Mouse (Mus musculus): Measurements from ENCODE around the gene Ddx21.

Ddx21 gene

GRCm38 (mm10) chr10:62570126-62570871 lies 31.8 kb downstream of the Ddx21 start:
- in situ Hi-C loops (cut with MboI, MseI), result no loop called here

GRCm38 (mm10) chr10:62568861-62569260 lies 33.2 kb downstream of the Ddx21 start:
- in situ Hi-C loops (cut with MboI, MseI), result no loop called here

- in situ Hi-C loops (cut with MboI, MseI), result loop anchor here (10.0 kb wide), 2 partner anchors 293 to 867 kb away; partner anchors contain the start of gene Gm7075
Observed at GRCm38 (mm10) chr10:62557736-62558135, 44.3 kb downstream of the Ddx21 start.

- in situ Hi-C loops (cut with MboI, MseI), result loop anchor here (10.0 kb wide), 2 partner anchors 292 to 868 kb away; partner anchors contain the start of gene Gm7075
Observed at GRCm38 (mm10) chr10:62556558-62556901, 45.6 kb downstream of the Ddx21 start.

- in situ Hi-C loops (cut with MboI, MseI), result loop anchor here (10.0 kb wide), 2 partner anchors 291 to 869 kb away; partner anchors contain the start of gene Gm7075
Observed at GRCm38 (mm10) chr10:62555705-62556557, 46.1 kb downstream of the Ddx21 start.

- in situ Hi-C loops (cut with MboI, MseI), result loop anchor here (10.0 kb wide), 2 partner anchors 289 to 871 kb away; partner anchors contain the start of gene Gm7075
Observed at GRCm38 (mm10) chr10:62553611-62554091, 48.4 kb downstream of the Ddx21 start.

- in situ Hi-C loops (cut with MboI, MseI), result loop anchor here (10.0 kb wide), 2 partner anchors 286 to 874 kb away; partner anchors contain the start of gene Gm7075
Observed at GRCm38 (mm10) chr10:62550787-62551300, 51.2 kb downstream of the Ddx21 start.

GRCm38 (mm10) chr10:62549523-62550166 lies 52.4 kb downstream of the Ddx21 start:
- in situ Hi-C loops (cut with MboI, MseI), result loop anchor here (10.0 kb wide), 2 partner anchors 285 to 875 kb away; partner anchors contain the start of gene Gm7075

GRCm38 (mm10) chr10:62546441-62546840 lies 55.6 kb downstream of the Ddx21 start:
- in situ Hi-C loops (cut with MboI, MseI), result no loop called here

- in situ Hi-C loops (cut with MboI, MseI), result no loop called here
Observed at GRCm38 (mm10) chr10:62545759-62546158, 56.3 kb downstream of the Ddx21 start.

GRCm38 (mm10) chr10:62544316-62544715 lies 57.8 kb downstream of the Ddx21 start:
- in situ Hi-C loops (cut with MboI, MseI), result loop anchor here (5.0 kb wide), 1 partner anchor 37 kb away; no protein-coding TSS in a partner anchor

- in situ Hi-C loops (cut with MboI, MseI), result loop anchor here (5.0 kb wide), 1 partner anchor 36 kb away; no protein-coding TSS in a partner anchor
Observed at GRCm38 (mm10) chr10:62543399-62543808, 58.7 kb downstream of the Ddx21 start.

GRCm38 (mm10) chr10:62542928-62543327 lies 59.2 kb downstream of the Ddx21 start:
- in situ Hi-C loops (cut with MboI, MseI), result loop anchor here (5.0 kb wide), 1 partner anchor 36 kb away; no protein-coding TSS in a partner anchor

GRCm38 (mm10) chr10:62542507-62542906 lies 59.6 kb downstream of the Ddx21 start:
- in situ Hi-C loops (cut with MboI, MseI), result loop anchor here (5.0 kb wide), 1 partner anchor 35 kb away; no protein-coding TSS in a partner anchor

- in situ Hi-C loops (cut with MboI, MseI), result loop anchor here (5.0 kb wide), 1 partner anchor 34 kb away; no protein-coding TSS in a partner anchor
Observed at GRCm38 (mm10) chr10:62541499-62541898, 60.6 kb downstream of the Ddx21 start.

GRCm38 (mm10) chr10:62540800-62541199 lies 61.3 kb downstream of the Ddx21 start:
- in situ Hi-C loops (cut with MboI, MseI), result loop anchor here (5.0 kb wide), 1 partner anchor 33 kb away; no protein-coding TSS in a partner anchor

GRCm38 (mm10) chr10:62534509-62534908 lies 67.6 kb downstream of the Ddx21 start:
- in situ Hi-C loops (cut with MboI, MseI), result no loop called here

- in situ Hi-C loops (cut with MboI, MseI), result no loop called here
Observed at GRCm38 (mm10) chr10:62532832-62533231, 69.2 kb downstream of the Ddx21 start.
